Mouse (Mus musculus) intestine, embryonic 16.5 days (tissue): ENCODE results near the gene Asb5. TPM values are rescaled to one million over a fixed set of nuclear protein-coding genes. Genes with fewer than 3 reads are reported as not detected.
"Not testable (repeated sequence)": the region's sequence is repeated elsewhere in the genome, so short reads cannot be mapped to it uniquely, and the experiment has no call there.

ENCODE experiments used
- ATAC-seq: fragments of 200-750 bp; cut with Nextera tagmentation; 2 replicates; pipeline ENCODE4 v1.8.0; 2017; ENCODE audit warnings: moderate TSS enrichment, moderate library complexity
- H3K27ac ChIP-seq: fragments of 300-500 bp; sonication (generic); 2 replicates; pipeline ENCODE4 v1.5.1; 2014; ENCODE audit warnings: mild to moderate bottlenecking, low read length
- H3K27me3 ChIP-seq: fragments of 300-500 bp; sonication (generic); replicated peaks from 2 replicates; pipeline ENCODE4 v1.6.1; 2014; ENCODE audit warnings: low read length, control low read depth, mixed read lengths; ENCODE audit not compliant: control insufficient read depth, insufficient read depth
- H3K36me3 ChIP-seq: fragments of 300-500 bp; sonication (generic); 2 replicates; pipeline ENCODE4 v1.6.1; 2014; ENCODE audit warnings: low read length, control low read depth; ENCODE audit not compliant: control insufficient read depth, insufficient read depth
- H3K4me1 ChIP-seq: fragments of 300-500 bp; sonication (generic); 2 replicates; pipeline ENCODE4 v1.6.1; 2014; ENCODE audit warnings: low read length, control low read depth, mixed read lengths; ENCODE audit not compliant: control insufficient read depth, insufficient read depth
- H3K4me2 ChIP-seq: fragments of 300-500 bp; sonication (generic); 2 replicates; pipeline ENCODE4 v1.6.1; 2014; ENCODE audit warnings: low read depth, low read length, control low read depth
- H3K4me3 ChIP-seq: fragments of 300-500 bp; sonication (generic); 2 replicates; pipeline ENCODE4 v1.5.1; 2014; ENCODE audit warnings: mild to moderate bottlenecking, low read length
- H3K9ac ChIP-seq: fragments of 300-500 bp; sonication (generic); 2 replicates; pipeline ENCODE4 v1.6.1; 2014; ENCODE audit warnings: low read depth, low read length
- H3K9me3 ChIP-seq: fragments of 300-500 bp; sonication (generic); 2 replicates; pipeline ENCODE4 v1.6.1; 2016; ENCODE audit warnings: low read length, control low read depth; ENCODE audit not compliant: control insufficient read depth
- WGBS: fragments of 180-500 bp; shearing (Covaris S2); extraction: QIAGEN DNeasy Blood & Tissue Kit; methylation state at CpG from one replicate; pipeline ENCODE4 v1.1.7; 2014; 5-methylcytosine and 5-hydroxymethylcytosine counted together
- polyA plus RNA-seq: library from polyadenylated mRNA; unstranded; fragments of >200 nt; fragmentation: Nextera tagmentation; extraction: Ambion mirVana; gene quantifications from 2 replicates; pipeline ENCODE4 v1.2.1, GENCODE M21; 2015

Gene Asb5
- polyA plus RNA-seq, 1 experiment from 2014 or later, result 3.6 TPM

DNA sequence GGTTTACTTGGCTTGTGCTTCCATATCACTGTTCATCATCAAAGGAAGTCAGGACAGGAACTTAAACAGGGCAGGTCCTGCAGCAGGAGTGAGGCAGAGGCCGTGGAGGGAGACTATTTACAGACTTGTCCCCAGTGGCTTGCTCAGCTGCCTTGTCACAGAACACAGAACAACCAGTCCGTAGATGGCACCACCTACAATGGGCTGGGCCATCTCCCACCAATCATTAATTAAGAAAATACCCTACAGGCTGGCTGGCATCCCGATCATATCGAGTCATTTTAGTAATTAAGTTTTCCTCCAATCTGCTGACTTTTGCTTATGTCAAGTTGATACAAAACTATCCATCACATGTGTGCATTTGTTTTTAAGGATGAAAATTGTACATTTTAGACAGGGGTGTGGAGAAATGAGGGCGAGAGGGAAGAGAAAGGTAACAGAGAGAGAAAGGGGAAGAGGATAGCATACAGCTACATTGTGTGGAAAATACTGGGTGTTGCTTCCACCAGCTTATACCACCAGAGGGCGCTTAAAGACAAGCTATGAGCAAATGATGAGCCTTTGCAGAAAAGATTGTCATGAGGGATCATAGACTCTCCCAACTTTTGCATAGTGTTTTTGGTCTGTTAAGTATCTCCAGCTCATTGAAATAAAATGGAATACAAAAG is 21.8 kb upstream of the Asb5 start:
- Histone ChIP-seq H3K4me2 (no peak overlapping the region), H3K4me3 (no peak overlapping the region), H3K9ac (no peak overlapping the region), H3K27me3 (no peaks in the 10 kb centered on the region), H3K36me3 (no peaks in the 10 kb centered on the region), H3K9me3 (no peaks in the 10 kb centered on the region), H3K4me1 (peaks cover 4% of the 10 kb centered on the region; the same call in 1 of the 2 replicates), H3K27ac (no peak overlapping the region)
- peak; percentile 83 for ATAC-seq
- WGBS, result 28% methylated on average over 6 of the region's 6 CpGs

DNA sequence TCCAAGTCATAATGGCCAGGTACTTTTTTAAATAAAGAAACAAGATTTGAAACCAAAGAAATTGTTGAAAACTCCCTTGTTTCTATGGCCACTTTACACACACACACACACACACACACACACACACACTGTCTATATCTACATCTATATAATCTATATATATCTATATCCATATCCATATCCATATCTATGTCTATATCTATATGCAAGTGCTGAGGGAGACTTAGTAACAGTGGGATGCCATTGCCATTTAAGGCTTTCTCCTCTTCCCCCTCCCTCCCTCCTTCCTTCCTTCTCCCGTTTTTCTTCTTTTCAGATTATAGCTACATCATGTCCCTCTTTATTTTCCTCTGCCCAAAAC is 21.3 kb upstream of the Asb5 start:
- 14% methylated on average over 1 of the region's 1 CpGs for WGBS
- Histone ChIP-seq H3K27ac (no peak overlapping the region), H3K36me3 (no peaks in the 10 kb centered on the region), H3K9ac (no peak overlapping the region), H3K4me3 (no peak overlapping the region), H3K4me1 (peaks cover 4% of the 10 kb centered on the region; the same call in 1 of the 2 replicates), H3K9me3 (no peaks in the 10 kb centered on the region), H3K27me3 (no peaks in the 10 kb centered on the region), H3K4me2 (no peak overlapping the region)
- peak; percentile 45 for ATAC-seq

GRCm38 (mm10) chr8:54508814-54509213 is 20.6 kb upstream of the Asb5 start:
- Histone ChIP-seq H3K36me3 (no peaks in the 10 kb centered on the region), H3K27me3 (no peaks in the 10 kb centered on the region), H3K9ac (no peak overlapping the region), H3K9me3 (no peaks in the 10 kb centered on the region), H3K4me1 (peaks cover 4% of the 10 kb centered on the region; the same call in 1 of the 2 replicates), H3K4me3 (peak overlapping the region; percentile 12; the same call in 1 of the 2 replicates), H3K4me2 (peak overlapping the region; percentile 55), H3K27ac (no peak overlapping the region)
- 8% methylated on average over 9 of the region's 11 CpGs for WGBS
- ATAC-seq, result peak; percentile 27; the same call in 1 of the 2 replicates

DNA sequence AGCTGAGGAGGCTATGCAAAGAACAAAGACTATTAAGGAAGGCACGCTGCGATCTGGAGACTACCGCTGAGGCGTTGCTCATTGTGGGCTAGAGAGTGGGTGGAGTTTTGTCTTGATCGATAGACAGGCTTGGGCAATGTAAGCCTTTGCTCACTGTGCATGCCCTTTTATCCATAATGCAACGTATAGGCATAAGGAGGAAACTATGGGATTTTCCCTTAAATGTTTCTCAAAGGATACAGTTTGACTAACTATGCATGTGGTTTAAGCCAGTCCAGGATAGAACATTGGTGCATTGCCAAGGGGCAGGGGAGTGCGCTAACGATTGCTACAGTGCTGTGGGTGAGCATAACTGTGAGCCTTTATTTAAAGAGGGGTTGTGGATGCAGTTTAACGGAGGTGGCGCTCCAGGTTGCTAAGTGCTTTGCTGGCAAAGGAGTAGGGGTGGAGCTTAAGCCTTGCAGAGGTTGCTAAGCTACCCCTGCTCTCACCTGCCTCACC is 20.1 kb upstream of the Asb5 start:
- H3K9ac ChIP-seq, result no peak overlapping the region
- H3K27me3 ChIP-seq, result no peaks in the 10 kb centered on the region
- peak overlapping the region; percentile 30; the same call in 1 of the 2 replicates for H3K4me3 ChIP-seq
- 4% methylated on average over 10 of the region's 10 CpGs for WGBS
- ATAC-seq, result peak; percentile 84
- no peak overlapping the region for H3K27ac ChIP-seq
- H3K36me3 ChIP-seq, result no peaks in the 10 kb centered on the region
- no peaks in the 10 kb centered on the region for H3K9me3 ChIP-seq
- H3K4me1 ChIP-seq, result peaks cover 4% of the 10 kb centered on the region; the same call in 1 of the 2 replicates
- peak overlapping the region; percentile 55 for H3K4me2 ChIP-seq

DNA sequence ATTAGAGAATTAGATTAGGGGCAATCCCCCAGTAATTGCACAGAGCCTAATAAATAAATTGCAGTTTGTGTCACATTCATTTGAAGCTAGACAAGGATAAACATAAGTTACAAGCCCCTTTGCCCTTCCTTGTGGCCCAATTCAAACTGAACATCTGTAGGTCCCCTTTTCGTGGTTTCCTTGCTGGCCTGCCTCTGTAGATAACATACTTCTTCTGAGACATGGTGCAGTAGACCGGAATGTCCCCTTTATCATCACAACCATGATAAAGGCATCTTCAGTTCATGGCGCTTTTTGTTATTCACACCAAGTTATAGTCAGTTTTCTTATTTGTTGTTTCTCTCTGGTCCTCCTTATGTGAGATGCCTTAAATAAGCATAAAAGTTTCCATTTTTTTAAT is 17.6 kb upstream of the Asb5 start:
- H3K27ac ChIP-seq, result no peak overlapping the region
- no peak overlapping the region for H3K4me3 ChIP-seq
- no peaks in the 10 kb centered on the region for H3K27me3 ChIP-seq
- no peaks in the 10 kb centered on the region for H3K36me3 ChIP-seq
- no peak overlapping the region for H3K4me2 ChIP-seq
- no peak overlapping the region for H3K9ac ChIP-seq
- ATAC-seq, result no peak
- 84% methylated on average over 3 of the region's 3 CpGs for WGBS
- peaks cover 4% of the 10 kb centered on the region; the same call in 1 of the 2 replicates for H3K4me1 ChIP-seq
- H3K9me3 ChIP-seq, result no peaks in the 10 kb centered on the region

- ATAC-seq, H3K9me3 ChIP-seq: not testable (repeated sequence)
These were observed 17.2 kb upstream of the Asb5 start for GRCm38 (mm10) chr8:54512200-54512599.

GRCm38 (mm10) chr8:54518756-54519460 is 10.5 kb upstream of the Asb5 start:
- no peaks in the 10 kb centered on the region for H3K9me3 ChIP-seq
- WGBS, result 71% methylated on average over 10 of the region's 10 CpGs

More at GRCm38 (mm10) chr8:54512200-54512599, 17.2 kb upstream of the Asb5 start:
- not testable (repeated sequence) for H3K4me3 ChIP-seq, H3K9ac ChIP-seq, H3K27ac ChIP-seq, H3K27me3 ChIP-seq, H3K4me2 ChIP-seq, H3K36me3 ChIP-seq, H3K4me1 ChIP-seq
- WGBS, result 84% methylated on average over 5 of the region's 5 CpGs

DNA sequence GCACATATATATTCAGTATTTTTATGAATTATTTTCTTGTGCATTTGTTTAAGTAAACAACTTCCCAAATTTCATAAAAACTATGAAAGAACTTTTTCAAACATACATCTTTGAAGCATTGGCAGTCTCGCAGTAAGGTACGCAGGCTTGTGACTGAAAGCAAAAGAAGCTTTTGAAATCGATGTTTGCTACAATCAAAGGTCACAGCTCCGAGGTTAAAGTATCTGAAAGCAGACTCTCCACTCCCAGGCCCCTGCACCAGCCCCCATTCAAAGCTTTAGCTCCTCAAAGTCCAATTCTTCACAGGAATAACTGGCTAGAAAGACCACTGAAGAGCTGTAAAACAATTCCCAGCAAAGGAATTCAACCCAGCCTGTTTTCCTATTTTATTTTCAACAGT is 8.9 kb upstream of the Asb5 start:
- WGBS, result 69% methylated on average over 4 of the region's 4 CpGs
- H3K4me3 ChIP-seq, result no peak overlapping the region
- H3K4me2 ChIP-seq, result no peak overlapping the region
- H3K27ac ChIP-seq, result no peak overlapping the region
- H3K36me3 ChIP-seq, result 0 out of 2 replicates have a peak, but pooled peaks cover under 1% of the 10 kb centered on the region
- ATAC-seq, result no peak
- H3K9me3 ChIP-seq, result no peaks in the 10 kb centered on the region
- H3K4me1 ChIP-seq, result no peaks in the 10 kb centered on the region
- H3K27me3 ChIP-seq, result no peaks in the 10 kb centered on the region
- H3K9ac ChIP-seq, result no peak overlapping the region

More at GRCm38 (mm10) chr8:54518756-54519460, 10.5 kb upstream of the Asb5 start:
- no peak overlapping the region for H3K4me2 ChIP-seq
- H3K4me3 ChIP-seq, result no peak overlapping the region
- no peaks in the 10 kb centered on the region for H3K4me1 ChIP-seq
- no peak overlapping the region for H3K9ac ChIP-seq
- H3K27ac ChIP-seq, result no peak overlapping the region
- no peaks in the 10 kb centered on the region for H3K36me3 ChIP-seq
- H3K27me3 ChIP-seq, result no peaks in the 10 kb centered on the region
- no peak for ATAC-seq

DNA sequence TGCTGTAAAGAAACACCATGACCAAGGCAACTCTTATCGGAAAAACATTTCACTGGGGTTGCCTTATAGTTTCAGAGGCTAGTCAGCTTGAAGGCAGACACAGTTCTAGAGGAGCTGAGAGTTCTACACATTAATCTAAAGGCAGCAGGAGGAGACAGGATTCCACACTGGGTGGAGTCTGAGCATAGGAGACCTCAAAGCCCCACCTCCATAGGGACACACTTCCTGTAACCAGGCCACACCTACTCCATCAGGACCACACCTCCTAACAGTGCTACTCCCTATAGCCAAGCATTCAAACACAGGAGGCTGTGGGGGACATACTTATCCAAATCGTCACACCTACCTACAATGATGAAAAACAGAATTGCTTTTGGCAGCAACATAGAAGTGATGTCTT is 3.8 kb upstream of the Asb5 start:
- no peak for ATAC-seq
- H3K27me3 ChIP-seq, result no peaks in the 10 kb centered on the region
- 86% methylated on average over 2 of the region's 2 CpGs for WGBS
- peaks cover 4% of the 10 kb centered on the region; the same call in 1 of the 2 replicates for H3K4me1 ChIP-seq
- no peak overlapping the region for H3K27ac ChIP-seq
- 0 out of 2 replicates have a peak, but pooled peaks cover 8% of the 10 kb centered on the region for H3K36me3 ChIP-seq
- H3K9ac ChIP-seq, result no peak overlapping the region
- no peak overlapping the region for H3K4me3 ChIP-seq
- no peak overlapping the region for H3K4me2 ChIP-seq
- no peaks in the 10 kb centered on the region for H3K9me3 ChIP-seq
